Mouse (Mus musculus) liver, embryonic 11.5 days (tissue): Measurements from ENCODE around the gene Armc9. TPM values are rescaled to one million over a fixed set of nuclear protein-coding genes. Genes with fewer than 3 reads are reported as not detected.

Experiments
- ATAC-seq: fragments of 200-750 bp; cut with Nextera tagmentation; replicated peaks from 2 replicates; pipeline ENCODE4 v1.8.0; 2017; ENCODE audit warnings: moderate number of reproducible peaks, mild to moderate bottlenecking, moderate TSS enrichment, moderate library complexity; ENCODE audit not compliant: low FRiP score
- DNase-seq: peaks from one replicate; pipeline ENCODE4 v3.0.0-alpha.2; 2017; ENCODE audit warnings: low spot score
- H3K27ac ChIP-seq: fragments of 300-500 bp; sonication (generic); 2 replicates; pipeline ENCODE4 v1.5.1; 2014; ENCODE audit warnings: mild to moderate bottlenecking, low read depth, low read length, control low read depth
- H3K27me3 ChIP-seq: fragments of 300-500 bp; sonication (generic); replicated peaks from 2 replicates; pipeline ENCODE4 v1.6.1; 2014; ENCODE audit warnings: low read length, mixed read lengths; ENCODE audit not compliant: control insufficient read depth, insufficient read depth
- H3K36me3 ChIP-seq: fragments of 300-500 bp; sonication (generic); 2 replicates; pipeline ENCODE4 v1.6.1; 2014; ENCODE audit warnings: mild to moderate bottlenecking, low read length, moderate library complexity, mixed read lengths; ENCODE audit not compliant: control insufficient read depth, insufficient read depth
- H3K4me1 ChIP-seq: fragments of 300-500 bp; sonication (generic); replicated peaks from 2 replicates; pipeline ENCODE4 v1.6.1; 2014; ENCODE audit warnings: low read length, mixed read lengths; ENCODE audit not compliant: control insufficient read depth, insufficient read depth
- H3K4me2 ChIP-seq: fragments of 300-500 bp; sonication (generic); 2 replicates; pipeline ENCODE4 v1.6.1; 2014; ENCODE audit warnings: mild to moderate bottlenecking, control low read depth, moderate library complexity
- H3K4me3 ChIP-seq: fragments of 300-500 bp; sonication (generic); 2 replicates; pipeline ENCODE4 v1.5.1; 2014; ENCODE audit warnings: low read depth, low read length, control low read depth
- H3K9ac ChIP-seq: fragments of 300-500 bp; sonication (generic); 2 replicates; pipeline ENCODE4 v1.6.1; 2014; ENCODE audit warnings: low read depth, low read length, control low read depth
- H3K9me3 ChIP-seq: fragments of 300-500 bp; sonication (generic); 2 replicates; pipeline ENCODE4 v1.6.1; 2016; ENCODE audit warnings: low read length, inconsistent platforms, mixed read lengths; ENCODE audit not compliant: control insufficient read depth
- WGBS: fragments of 180-500 bp; shearing (Covaris S2); extraction: QIAGEN DNeasy Blood & Tissue Kit; methylation state at CpG from one replicate; pipeline ENCODE4 v1.1.7; 2014; 5-methylcytosine and 5-hydroxymethylcytosine counted together
- polyA plus RNA-seq: library from polyadenylated mRNA; unstranded; fragments of >200 nt; fragmentation: Nextera tagmentation; extraction: Ambion mirVana; gene quantifications from 2 replicates; pipeline ENCODE4 v1.2.1, GENCODE M21; 2014

The Armc9 gene
- polyA plus RNA-seq, 1 experiment from 2014 or later: 28.7 TPM

GRCm38 (mm10) chr1:86182004-86182709 is 27.6 kb downstream of the Armc9 start:
- H3K9me3 ChIP-seq: no peaks in the 10 kb centered on the region
- H3K36me3 ChIP-seq: no peaks in the 10 kb centered on the region
- no peak overlapping the region for H3K9ac ChIP-seq
- no peak for DNase-seq
- no peaks in the 10 kb centered on the region for H3K27me3 ChIP-seq
- ATAC-seq: 0 out of 2 replicates have a peak, but pooled peaks have one; percentile 41
- H3K4me1 ChIP-seq: peaks cover 4% of the 10 kb centered on the region
- 54% methylated on average over 5 of the region's 5 CpGs for WGBS
- H3K4me3 ChIP-seq: no peak overlapping the region
- H3K4me2 ChIP-seq: no peak overlapping the region
- no peak overlapping the region for H3K27ac ChIP-seq

- Histone ChIP-seq H3K4me1 (peaks cover 4% of the 10 kb centered on the region), H3K27me3 (no peaks in the 10 kb centered on the region), H3K9ac (no peak overlapping the region), H3K36me3 (no peaks in the 10 kb centered on the region), H3K4me3 (no peak overlapping the region), H3K4me2 (no peak overlapping the region), H3K9me3 (no peaks in the 10 kb centered on the region), H3K27ac (no peak overlapping the region)
- WGBS: 70% methylated on average over 4 of the region's 4 CpGs
- ATAC-seq: no peak
- DNase-seq: no peak
Measured at GRCm38 (mm10) chr1:86183577-86184263, 29.1 kb downstream of the Armc9 start.

GRCm38 (mm10) chr1:86186762-86187161 is 32.2 kb downstream of the Armc9 start:
- Histone ChIP-seq H3K4me1 (peaks cover 4% of the 10 kb centered on the region), H3K36me3 (no peaks in the 10 kb centered on the region), H3K4me2 (no peak overlapping the region), H3K4me3 (no peak overlapping the region), H3K9me3 (no peaks in the 10 kb centered on the region), H3K27me3 (no peaks in the 10 kb centered on the region), H3K9ac (no peak overlapping the region), H3K27ac (no peak overlapping the region)
- DNase-seq: no peak
- ATAC-seq: no peak
- 69% methylated on average over 7 of the region's 7 CpGs for WGBS

- 62% methylated on average over 2 of the region's 2 CpGs for WGBS
- DNase-seq (no peak), ATAC-seq (no peak)
- no peak overlapping the region for H3K4me3 ChIP-seq
- H3K4me2 ChIP-seq: no peak overlapping the region
- H3K9ac ChIP-seq: no peak overlapping the region
- no peak overlapping the region for H3K27ac ChIP-seq
- H3K27me3 ChIP-seq: no peaks in the 10 kb centered on the region
- no peaks in the 10 kb centered on the region for H3K9me3 ChIP-seq
- no peaks in the 10 kb centered on the region for H3K36me3 ChIP-seq
- H3K4me1 ChIP-seq: no peaks in the 10 kb centered on the region
Measured at GRCm38 (mm10) chr1:86187856-86188255, 33.3 kb downstream of the Armc9 start.

- Histone ChIP-seq H3K9ac (no peak overlapping the region), H3K4me1 (no peaks in the 10 kb centered on the region), H3K9me3 (no peaks in the 10 kb centered on the region), H3K4me3 (no peak overlapping the region), H3K4me2 (no peak overlapping the region), H3K27ac (no peak overlapping the region), H3K36me3 (no peaks in the 10 kb centered on the region), H3K27me3 (no peaks in the 10 kb centered on the region)
- no peak for ATAC-seq
- WGBS: 83% methylated on average over 2 of the region's 2 CpGs
- no peak for DNase-seq
Measured at GRCm38 (mm10) chr1:86188271-86188670, 33.7 kb downstream of the Armc9 start.

- Histone ChIP-seq H3K27me3 (no peaks in the 10 kb centered on the region), H3K9me3 (no peaks in the 10 kb centered on the region), H3K4me3 (no peak overlapping the region), H3K4me2 (no peak overlapping the region), H3K36me3 (no peaks in the 10 kb centered on the region), H3K4me1 (no peaks in the 10 kb centered on the region), H3K9ac (no peak overlapping the region), H3K27ac (no peak overlapping the region)
- ATAC-seq (peak; percentile 51), DNase-seq (no peak)
- 75% methylated on average over 6 of the region's 6 CpGs for WGBS
Measured at GRCm38 (mm10) chr1:86189034-86189702, 34.6 kb downstream of the Armc9 start.

- H3K9ac ChIP-seq: no peak overlapping the region
- no peak overlapping the region for H3K4me2 ChIP-seq
- no peaks in the 10 kb centered on the region for H3K4me1 ChIP-seq
- DNase-seq (no peak), ATAC-seq (no peak)
- H3K9me3 ChIP-seq: no peaks in the 10 kb centered on the region
- no peak overlapping the region for H3K27ac ChIP-seq
- no peaks in the 10 kb centered on the region for H3K27me3 ChIP-seq
- no peaks in the 10 kb centered on the region for H3K36me3 ChIP-seq
- no peak overlapping the region for H3K4me3 ChIP-seq
- WGBS: 60% methylated on average over 6 of the region's 6 CpGs
Measured at GRCm38 (mm10) chr1:86190843-86191242, 36.3 kb downstream of the Armc9 start.

GRCm38 (mm10) chr1:86194044-86194443 is 39.5 kb downstream of the Armc9 start:
- Histone ChIP-seq H3K4me3 (no peak overlapping the region), H3K9me3 (no peaks in the 10 kb centered on the region), H3K4me1 (no peaks in the 10 kb centered on the region), H3K27ac (no peak overlapping the region), H3K36me3 (peaks cover 6% of the 10 kb centered on the region; the same call in 1 of the 2 replicates), H3K9ac (no peak overlapping the region), H3K27me3 (no peaks in the 10 kb centered on the region), H3K4me2 (no peak overlapping the region)
- 72% methylated on average over 7 of the region's 7 CpGs for WGBS
- ATAC-seq (no peak), DNase-seq (no peak)
